Mouse (Mus musculus): ENCODE measurements around the gene Ndufb8. TPM values are rescaled to one million over a fixed set of nuclear protein-coding genes. Genes with fewer than 3 reads are reported as not detected.

Ndufb8 gene
- total RNA-seq (2021) = 100 to 1,000 TPM; 371 to 384 TPM
- long read RNA-seq, transcript Ndufb8-205 (5 exons, 603 nt) = minor isoform, 10 of 468 reads
- long read RNA-seq, transcript Ndufb8-202 (2 exons, 341 nt) = minor isoform, 5 of 468 reads
- long read RNA-seq, transcript Ndufb8-201 (5 exons, 680 nt) = major isoform, 422 of 468 reads
- long read RNA-seq, partial matches to known transcripts = 23 of 468 reads
- long read RNA-seq, other reads (novel, unspliced or antisense) = 7 of 468 reads

- peak; percentile 96 to 97 for DNase-seq (ENCODE audit: low spot score in 2 of 2)
Observed at GRCm38 (mm10) chr19:44554861-44555590, at the start of gene Ndufb8. TSS of gene Ndufb8 (minus strand) at chr19:44555440.

GRCm38 (mm10) chr19:44594180-44594579, 38.9 kb upstream of the Ndufb8 start:
- no peak for DNase-seq (ENCODE audit: low spot score in 2 of 2)

- no peak for DNase-seq (ENCODE audit: low spot score in 2 of 2)
Observed at GRCm38 (mm10) chr19:44591638-44592037, 36.4 kb upstream of the Ndufb8 start.

GRCm38 (mm10) chr19:44590992-44591391, 35.8 kb upstream of the Ndufb8 start:
- no peak for DNase-seq (ENCODE audit: low spot score in 2 of 2)

GRCm38 (mm10) chr19:44589591-44590223, 34.5 kb upstream of the Ndufb8 start:
- DNase-seq (ENCODE audit: low spot score in 2 of 2) = no peak

GRCm38 (mm10) chr19:44588036-44588435, 32.8 kb upstream of the Ndufb8 start:
- no peak for DNase-seq (ENCODE audit: low spot score in 2 of 2)

GRCm38 (mm10) chr19:44582638-44583309, 27.5 kb upstream of the Ndufb8 start:
- DNase-seq (ENCODE audit: low spot score in 2 of 2) = peak; percentile 98

GRCm38 (mm10) chr19:44582103-44582502, 26.9 kb upstream of the Ndufb8 start:
- DNase-seq (ENCODE audit: low spot score in 2 of 2) = no peak

GRCm38 (mm10) chr19:44578038-44578437, 22.8 kb upstream of the Ndufb8 start:
- no peak for DNase-seq (ENCODE audit: low spot score in 2 of 2)

- no peak for DNase-seq (ENCODE audit: low spot score in 2 of 2)
Observed at GRCm38 (mm10) chr19:44576275-44576674, 21.0 kb upstream of the Ndufb8 start.

GRCm38 (mm10) chr19:44567763-44568162, 12.5 kb upstream of the Ndufb8 start:
- no peak for DNase-seq (ENCODE audit: low spot score in 2 of 2)

GRCm38 (mm10) chr19:44564006-44564405, 8.8 kb upstream of the Ndufb8 start:
- no peak for DNase-seq (ENCODE audit: low spot score in 2 of 2)

GRCm38 (mm10) chr19:44562652-44563206, 7.5 kb upstream of the Ndufb8 start, which contains the start of gene Hif1an:
TSS of gene Hif1an (plus strand) at chr19:44562850.
- DNase-seq (ENCODE audit: low spot score in 2 of 2) = peak; percentile 95

GRCm38 (mm10) chr19:44554490-44554860, 765 bp downstream of the Ndufb8 start:
- DNase-seq (ENCODE audit: low spot score in 2 of 2) = no peak

GRCm38 (mm10) chr19:44553286-44553685, 2.0 kb downstream of the Ndufb8 start:
- no peak for DNase-seq (ENCODE audit: low spot score in 2 of 2)

- no peak for DNase-seq (ENCODE audit: low spot score in 2 of 2)
Observed at GRCm38 (mm10) chr19:44552731-44553130, 2.5 kb downstream of the Ndufb8 start, which contains the start of gene Gm20538. TSS of gene Gm20538 (minus strand) at chr19:44552831.

GRCm38 (mm10) chr19:44545321-44546041, 9.8 kb downstream of the Ndufb8 start, which contains the start of gene Sec31b:
TSS of gene Sec31b (minus strand) at chr19:44545864.
- no peak for DNase-seq (ENCODE audit: low spot score in 2 of 2)

GRCm38 (mm10) chr19:44544775-44545174, 10.5 kb downstream of the Ndufb8 start:
- peak; percentile 79 to 80 for DNase-seq (ENCODE audit: low spot score in 2 of 2)

GRCm38 (mm10) chr19:44544372-44544771, 10.9 kb downstream of the Ndufb8 start:
- no peak for DNase-seq (ENCODE audit: low spot score in 2 of 2)

- no peak for DNase-seq (ENCODE audit: low spot score in 2 of 2)
Observed at GRCm38 (mm10) chr19:44542694-44543178, 12.5 kb downstream of the Ndufb8 start.
